Mouse (Mus musculus): ENCODE data around the gene Spock2. TPM values are rescaled to one million over a fixed set of nuclear protein-coding genes. Genes with fewer than 3 reads are reported as not detected.

Spock2 gene
- total and polyA plus RNA-seq, 3 experiments = 0.03 TPM; not detected in 2

DNA sequence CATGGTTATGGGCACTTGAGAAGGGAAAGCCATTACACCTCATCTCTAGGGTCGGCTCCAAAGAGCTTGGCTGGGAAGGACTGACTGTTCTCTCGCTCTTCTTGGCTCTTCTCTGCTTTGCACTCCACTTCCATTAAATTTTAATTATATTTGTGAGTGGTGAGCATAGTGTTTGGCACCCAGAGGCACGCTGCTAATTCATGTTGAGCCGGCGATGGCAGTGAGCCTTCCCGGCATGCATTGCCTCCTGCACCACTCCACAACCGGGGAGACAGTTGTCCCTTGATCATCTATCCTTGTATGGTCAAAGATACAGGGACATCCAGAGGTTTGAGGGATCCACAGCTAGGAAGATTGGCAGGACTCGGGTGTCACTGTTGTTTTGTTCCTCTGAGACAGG is 4.0 kb downstream of the Spock2 start:
- Histone ChIP-seq H3K4me1 (ENCODE audit: control insufficient read depth in 1 of 2, insufficient read depth in 2 of 2, low read length in 2 of 2) (no peaks in the 10 kb centered on the region), H3K9me3 (replicated peaks; ENCODE audit: insufficient read depth, low read length) (no peaks in the 10 kb centered on the region), H3K79me2 (ENCODE audit: control insufficient read depth, insufficient read depth, low read length, poor library complexity) (no peaks in the 10 kb centered on the region), H3K4me3 (ENCODE audit: control insufficient read depth in 1 of 2, insufficient read depth in 1 of 2, low read depth in 2 of 2, low read length in 2 of 2) (no peak overlapping the region), H3K9ac (ENCODE audit: control insufficient read depth, low read depth, low read length, poor library complexity, severe bottlenecking) (no peak overlapping the region), H3K36me3 (ENCODE audit: control insufficient read depth in 1 of 2, insufficient read depth in 2 of 2, low read length in 2 of 2) (no peaks in the 10 kb centered on the region), H3K27ac (ENCODE audit: control insufficient read depth, low read depth, low read length) (no peak overlapping the region), H3K27me3 (ENCODE audit: control insufficient read depth in 1 of 2, insufficient read depth in 2 of 2, low read length in 2 of 2) (peaks cover 0 to 4% of the 10 kb centered on the region in 2 experiments; a peak in 2 of 4 replicates)
- TF ChIP-seq TBP (IDR thresholded peaks at IDR 0.05; ENCODE audit: low read depth, low read length) = no peak
- no peak for TF ChIP-seq NRF1 (IDR thresholded peaks at IDR 0.05; ENCODE audit: insufficient read depth, low read depth, low read length, poor library complexity, severe bottlenecking)
- no peak for DNase-seq (ENCODE audit: low read depth, low spot score)

DNA sequence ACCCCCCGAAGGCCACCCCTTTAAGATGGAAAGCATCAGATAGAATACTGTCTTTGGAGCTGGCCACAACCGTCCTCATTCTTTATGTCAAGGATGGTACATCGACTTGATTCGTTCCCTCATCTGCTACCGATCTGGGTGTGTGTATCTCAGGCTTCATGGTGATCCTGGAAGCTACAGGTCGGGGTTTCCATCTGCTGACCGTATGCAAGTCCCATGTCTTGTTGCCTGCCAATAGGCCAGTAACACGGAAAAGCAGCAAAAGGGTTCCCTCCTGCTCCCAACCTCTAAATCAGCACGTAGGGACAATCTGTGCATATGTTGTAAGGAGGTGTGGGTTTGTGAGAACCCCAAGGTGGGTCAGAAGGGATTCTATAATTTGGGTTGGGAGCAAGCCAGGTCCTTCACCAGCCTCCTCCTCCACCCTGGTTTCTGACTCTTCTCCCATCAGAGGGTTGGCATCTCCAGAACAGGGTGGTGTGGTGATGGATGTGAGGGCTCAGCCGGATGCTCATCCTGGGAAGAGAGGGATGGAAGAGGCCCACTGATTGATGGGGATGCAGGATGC is 5.0 kb downstream of the Spock2 start:
- H3K4me3 ChIP-seq (ENCODE audit: control insufficient read depth in 1 of 2, insufficient read depth in 1 of 2, low read depth in 2 of 2, low read length in 2 of 2) = no peak overlapping the region
- H3K27me3 ChIP-seq (ENCODE audit: control insufficient read depth in 1 of 2, insufficient read depth in 2 of 2, low read length in 2 of 2) = peaks cover 0 to 4% of the 10 kb centered on the region in 2 experiments; a peak in 2 of 4 replicates
- no peak for TF ChIP-seq MAX (IDR thresholded peaks at IDR 0.05; ENCODE audit: low read length)
- TF ChIP-seq TCF12 (IDR thresholded peaks at IDR 0.05; ENCODE audit: low read depth, low read length) = no peak
- no peak for TF ChIP-seq MEF2A (IDR thresholded peaks at IDR 0.05; ENCODE audit: extremely low read depth, insufficient replicate concordance, low read depth, low read length, poor library complexity, severe bottlenecking)
- TF ChIP-seq NRF1 (IDR thresholded peaks at IDR 0.05; ENCODE audit: insufficient read depth, low read depth, low read length, poor library complexity, severe bottlenecking) = no peak
- TF ChIP-seq GABPA (IDR thresholded peaks at IDR 0.05; ENCODE audit: low read depth, low read length) = no peak
- TF ChIP-seq BHLHE40 (IDR thresholded peaks at IDR 0.05; ENCODE audit: borderline replicate concordance, low read depth, low read length) = no peak
- TF ChIP-seq POLR2A (IDR thresholded peaks at IDR 0.05; ENCODE audit: control insufficient read depth in 1 of 2, insufficient read depth in 1 of 2, low read depth in 1 of 2, low read length in 2 of 2, poor library complexity in 1 of 2) = no peak
- no peak for TF ChIP-seq GATA1 (IDR thresholded peaks at IDR 0.05; ENCODE audit: low read depth, low read length)
- TF ChIP-seq RAD21 (IDR thresholded peaks at IDR 0.05; ENCODE audit: low read depth, low read length) = no peak
- no peak overlapping the region for H3K27ac ChIP-seq (ENCODE audit: control insufficient read depth, low read depth, low read length)
- H3K4me1 ChIP-seq (ENCODE audit: control insufficient read depth in 1 of 2, insufficient read depth in 2 of 2, low read length in 2 of 2) = no peaks in the 10 kb centered on the region
- H3K9ac ChIP-seq (ENCODE audit: control insufficient read depth, low read depth, low read length, poor library complexity, severe bottlenecking) = no peak overlapping the region
- no peak for DNase-seq (ENCODE audit: low read depth, low spot score)
- H3K9me3 ChIP-seq (replicated peaks; ENCODE audit: insufficient read depth, low read length) = no peaks in the 10 kb centered on the region
- H3K79me2 ChIP-seq (ENCODE audit: control insufficient read depth, insufficient read depth, low read length, poor library complexity) = no peaks in the 10 kb centered on the region
- H3K36me3 ChIP-seq (ENCODE audit: control insufficient read depth in 1 of 2, insufficient read depth in 2 of 2, low read length in 2 of 2) = no peaks in the 10 kb centered on the region

DNA sequence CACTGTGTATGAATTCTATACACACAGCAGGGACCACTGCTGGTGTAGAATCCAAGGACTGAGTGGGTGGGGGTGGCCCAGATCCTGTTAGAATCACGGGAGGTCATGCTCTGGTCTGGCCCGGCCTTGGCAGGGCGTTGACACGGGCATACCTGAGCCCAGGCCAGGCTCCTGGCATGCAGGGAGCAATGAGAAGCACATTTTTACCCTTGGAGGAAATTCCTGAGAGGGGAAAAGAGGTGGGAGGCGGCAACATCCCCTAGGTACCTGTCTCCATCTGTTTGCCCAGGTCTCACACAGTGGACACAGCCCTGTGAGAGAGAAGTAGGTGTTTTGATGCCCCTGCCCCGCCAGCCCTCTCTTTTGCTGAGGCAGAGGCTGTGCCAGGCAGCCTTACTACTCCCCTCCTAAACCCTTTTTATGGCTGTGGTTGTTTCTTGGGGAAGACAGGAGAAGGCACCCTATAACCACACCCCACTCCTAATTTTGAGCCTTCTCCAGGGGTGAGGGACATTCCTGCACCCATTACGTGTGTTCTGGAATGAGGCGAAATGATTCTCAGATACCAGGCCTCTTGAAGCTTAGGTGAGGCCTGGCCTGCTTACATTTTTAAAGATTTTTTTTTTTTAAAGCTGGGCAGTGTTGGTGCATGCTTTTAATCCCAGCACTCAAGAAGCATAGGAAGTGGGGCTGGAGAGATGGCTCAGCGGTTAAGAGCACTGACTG is 8.1 kb downstream of the Spock2 start:
- peaks cover 0 to 7% of the 10 kb centered on the region in 2 experiments; a peak in 3 of 4 replicates for H3K27me3 ChIP-seq (ENCODE audit: control insufficient read depth in 1 of 2, insufficient read depth in 2 of 2, low read length in 2 of 2)
- H3K79me2 ChIP-seq (ENCODE audit: control insufficient read depth, insufficient read depth, low read length, poor library complexity) = no peaks in the 10 kb centered on the region
- no peak overlapping the region for H3K27ac ChIP-seq (ENCODE audit: control insufficient read depth, low read depth, low read length)
- H3K4me3 ChIP-seq (ENCODE audit: control insufficient read depth in 1 of 2, insufficient read depth in 1 of 2, low read depth in 2 of 2, low read length in 2 of 2) = no peak overlapping the region
- no peaks in the 10 kb centered on the region for H3K4me1 ChIP-seq (ENCODE audit: control insufficient read depth in 1 of 2, insufficient read depth in 2 of 2, low read length in 2 of 2)
- H3K9ac ChIP-seq (ENCODE audit: control insufficient read depth, low read depth, low read length, poor library complexity, severe bottlenecking) = no peak overlapping the region
- H3K9me3 ChIP-seq (replicated peaks; ENCODE audit: insufficient read depth, low read length) = no peaks in the 10 kb centered on the region
- H3K36me3 ChIP-seq (ENCODE audit: control insufficient read depth in 1 of 2, insufficient read depth in 2 of 2, low read length in 2 of 2) = no peaks in the 10 kb centered on the region
- TF ChIP-seq BHLHE40 (IDR thresholded peaks at IDR 0.05; ENCODE audit: borderline replicate concordance, low read depth, low read length) (no peak), ZKSCAN1 (IDR thresholded peaks at IDR 0.05; ENCODE audit: low read depth, low read length) (no peak), USF2 (IDR thresholded peaks at IDR 0.05; ENCODE audit: borderline replicate concordance in 1 of 2, insufficient read depth in 1 of 2, low read depth in 1 of 2, low read length in 2 of 2) (no peak), POLR2AphosphoS5 (IDR thresholded peaks at IDR 0.05; ENCODE audit: borderline replicate concordance, low read depth, low read length) (no peak)
- no peak for DNase-seq (ENCODE audit: low read depth, low spot score)
